Mouse (Mus musculus): ENCODE data around the gene Frrs1.

DNA sequence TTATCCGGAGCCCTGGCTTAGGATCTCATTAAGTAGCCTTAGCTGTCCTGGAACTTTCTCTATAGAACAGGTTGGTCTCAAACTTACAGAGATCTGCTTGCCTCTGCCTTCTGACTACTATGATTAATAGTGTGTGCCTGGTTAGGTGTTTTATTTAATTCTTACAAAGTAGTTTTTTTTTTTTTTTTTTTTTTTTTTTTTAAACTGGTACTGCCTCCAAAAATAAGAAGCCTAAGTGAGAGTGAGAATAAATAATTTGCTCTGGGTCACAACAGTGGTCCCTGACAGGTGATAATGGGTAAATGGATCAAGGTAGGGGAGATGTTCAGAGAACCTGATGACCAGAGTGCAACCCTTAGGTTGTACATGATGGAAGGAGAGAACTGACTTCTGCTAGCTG is 3.4 kb downstream of the Frrs1 start:
- TF ChIP-seq CTCF (IDR thresholded peaks at IDR 0.05; ENCODE audit: borderline replicate concordance, insufficient read depth, low read depth, low read length) (no peak), POLR2A (IDR thresholded peaks at IDR 0.05; ENCODE audit: borderline replicate concordance, insufficient read depth, low read length) (no peak)

Data from cerebellum, adult 2 months (tissue).